Mouse (Mus musculus) spleen, postnatal 10 days (tissue): ENCODE data around the gene Nop2.

Source experiments
- DNase-seq, 2 experiments: peaks; one replicate each; pipeline ENCODE4 v3.0.0; 2021 to 2022; ENCODE audit warnings: low spot score in 2 of 2

Gene Nop2

DNA sequence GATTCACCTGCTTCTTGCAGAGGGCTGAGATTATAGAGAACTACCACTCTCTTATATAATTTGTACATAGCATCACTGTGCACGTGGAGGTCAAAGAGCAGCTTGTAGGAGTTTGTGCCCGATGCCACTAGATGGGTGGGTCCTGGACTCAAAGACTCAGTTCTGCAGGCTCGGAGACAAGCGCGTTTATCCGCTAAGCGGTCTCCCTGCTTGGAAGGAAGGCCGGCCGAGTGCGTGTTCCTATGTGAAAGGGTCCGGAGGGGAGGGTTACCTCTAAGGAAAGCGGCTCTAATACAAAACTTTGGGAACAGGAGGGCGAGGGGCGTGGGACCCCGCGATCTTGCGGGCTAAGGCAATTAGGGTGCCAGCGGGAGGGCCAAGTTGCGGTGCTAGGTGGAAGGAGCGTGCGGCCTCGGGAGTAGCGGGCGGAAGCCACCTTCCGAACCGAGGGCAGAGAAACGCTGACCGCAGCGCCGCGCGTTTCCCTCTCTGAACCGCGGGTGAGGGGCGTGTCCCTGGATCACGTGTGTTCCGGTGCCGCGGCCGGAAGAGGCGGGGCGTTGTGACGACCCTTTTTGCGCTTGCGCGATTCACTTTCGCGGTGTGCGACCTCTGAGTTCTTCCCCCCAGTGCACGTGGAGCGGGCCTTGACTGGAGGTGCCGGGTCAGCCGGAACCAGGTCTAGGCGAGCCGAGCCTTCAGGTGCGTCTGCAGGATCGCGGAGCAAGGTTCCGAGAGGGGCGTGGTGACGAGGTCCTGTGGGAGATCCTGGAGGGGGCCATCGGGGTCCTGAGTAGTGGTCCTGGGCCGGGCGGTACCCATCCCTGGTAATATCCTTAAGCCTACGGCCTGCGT lies at the start of gene Nop2:
TSS of gene Nop2 (plus strand) at position 608 of the 855 bp plus-strand sequence.
- peak; percentile 75 to 93 for DNase-seq

- no peak for DNase-seq
Observed at GRCm38 (mm10) chr6:125082801-125083386, 48.8 kb upstream of the Nop2 start.

DNA sequence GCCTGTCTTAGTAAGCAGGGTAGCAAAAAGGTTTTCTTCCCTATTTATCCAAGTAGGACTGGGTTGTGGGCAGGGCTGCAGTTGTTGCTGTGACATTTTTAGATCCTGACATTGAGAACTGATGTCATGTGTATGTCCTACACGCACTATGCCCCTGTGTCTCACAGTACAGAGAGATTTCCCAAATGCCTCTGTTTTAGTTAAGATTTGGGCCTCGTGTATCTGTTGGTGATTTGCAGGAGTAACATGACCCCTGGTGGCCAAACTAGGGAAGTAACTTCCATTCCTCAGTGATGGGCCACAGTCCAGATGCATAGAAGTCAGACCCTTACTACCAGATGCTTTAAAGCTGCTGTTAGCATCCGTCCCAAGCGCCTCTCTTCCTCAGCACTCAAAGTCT lies 47.3 kb upstream of the Nop2 start:
- peak; percentile 38 to 73 for DNase-seq

DNA sequence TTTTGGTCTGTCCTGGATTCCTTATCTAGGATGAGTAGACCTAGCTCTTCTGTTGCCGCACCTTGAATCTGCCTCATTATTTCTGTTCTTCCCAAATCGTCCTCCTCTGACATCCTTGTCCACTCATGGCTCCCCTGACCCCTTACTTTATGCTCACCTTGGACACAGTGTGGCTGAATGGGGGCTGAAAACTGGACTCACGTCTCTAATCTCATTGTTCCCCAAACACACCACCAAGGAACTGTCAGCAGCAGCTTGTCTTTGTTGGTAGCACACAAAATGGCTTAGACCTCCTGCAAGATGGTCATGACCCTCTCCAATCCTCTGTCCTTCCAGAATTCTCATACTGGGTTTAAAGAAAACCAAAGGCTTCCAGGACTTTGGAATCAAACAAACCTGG lies 43.8 kb upstream of the Nop2 start:
- peak in 1 of 2 experiments; percentile 5 for DNase-seq

DNA sequence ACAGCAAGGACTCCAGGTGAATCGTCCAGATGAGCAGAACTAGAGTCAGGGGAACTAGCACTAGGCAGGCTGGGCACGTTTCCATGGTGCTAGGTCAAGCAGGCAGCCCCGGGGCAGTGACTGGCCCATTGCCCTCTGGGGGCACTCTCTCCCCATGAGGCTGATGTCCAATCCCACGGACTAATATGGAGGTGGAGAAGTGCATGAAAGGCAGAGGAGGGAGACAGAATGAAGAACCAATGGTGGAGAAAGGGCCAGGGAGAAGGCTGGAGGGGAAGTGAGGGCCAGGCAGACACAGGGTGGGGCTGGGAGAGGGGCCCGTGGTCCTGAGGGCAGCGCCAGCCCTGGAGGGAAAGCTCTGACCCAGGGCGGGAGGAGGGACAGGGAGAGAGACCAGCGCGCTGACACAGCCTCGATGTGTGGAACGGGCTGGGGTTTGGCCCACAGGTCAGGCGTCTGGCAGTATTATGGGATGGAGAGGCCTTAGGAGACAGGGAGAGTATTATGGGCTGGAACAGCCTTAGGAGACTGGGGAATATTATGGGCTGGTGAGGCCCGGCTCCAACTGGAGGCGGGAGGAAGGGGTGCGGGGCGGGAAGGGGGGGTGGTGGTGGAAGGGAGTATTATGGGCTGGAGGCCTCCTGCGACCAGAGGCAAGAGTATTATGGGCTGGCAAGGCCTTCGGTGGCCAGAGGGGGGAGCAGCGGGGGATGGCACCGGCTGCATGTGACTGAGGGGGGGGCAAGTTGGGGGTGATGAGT lies 43.0 kb upstream of the Nop2 start:
- peak; percentile 51 to 68 for DNase-seq

- peak; percentile 53 to 78 for DNase-seq
Observed at GRCm38 (mm10) chr6:125089521-125090321, 42.0 kb upstream of the Nop2 start.

DNA sequence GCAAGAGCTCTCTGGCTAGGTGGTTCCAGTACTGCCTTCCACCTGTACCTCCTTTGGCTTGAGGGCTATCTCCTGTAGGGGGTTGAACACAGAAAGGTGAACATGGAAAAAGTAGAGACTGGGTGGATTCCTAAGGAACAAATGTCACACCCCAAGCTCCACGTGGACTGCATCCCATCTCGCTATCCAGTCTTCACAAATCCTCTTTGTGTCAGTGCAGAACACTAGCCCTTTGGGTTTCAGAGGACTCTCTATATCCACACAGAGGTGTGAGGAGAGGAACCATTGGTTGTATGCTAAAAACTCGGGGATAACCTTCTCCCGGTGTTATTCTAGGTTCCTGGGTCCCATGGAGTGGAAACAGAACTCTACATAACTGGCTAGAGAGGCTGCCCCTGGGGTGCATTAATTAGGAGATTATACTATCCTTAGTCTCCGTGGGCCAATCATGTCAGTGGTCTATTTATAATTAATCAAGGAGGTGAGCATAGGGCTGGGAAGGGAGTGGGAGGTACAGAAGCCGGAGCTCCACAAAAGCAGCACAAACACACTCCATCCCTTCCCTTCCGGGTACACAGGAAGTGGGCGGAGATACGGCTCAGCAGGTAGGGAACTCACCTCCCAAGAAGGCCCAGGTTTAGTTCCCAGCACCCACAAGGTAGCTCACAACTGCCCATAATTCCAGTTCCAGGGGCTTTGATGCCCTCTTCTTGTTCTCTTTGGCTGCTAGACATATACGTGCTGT lies 41.2 kb upstream of the Nop2 start:
- DNase-seq = peak in 1 of 2 experiments; percentile 34

GRCm38 (mm10) chr6:125092372-125092771 lies 39.3 kb upstream of the Nop2 start:
- DNase-seq = no peak

DNA sequence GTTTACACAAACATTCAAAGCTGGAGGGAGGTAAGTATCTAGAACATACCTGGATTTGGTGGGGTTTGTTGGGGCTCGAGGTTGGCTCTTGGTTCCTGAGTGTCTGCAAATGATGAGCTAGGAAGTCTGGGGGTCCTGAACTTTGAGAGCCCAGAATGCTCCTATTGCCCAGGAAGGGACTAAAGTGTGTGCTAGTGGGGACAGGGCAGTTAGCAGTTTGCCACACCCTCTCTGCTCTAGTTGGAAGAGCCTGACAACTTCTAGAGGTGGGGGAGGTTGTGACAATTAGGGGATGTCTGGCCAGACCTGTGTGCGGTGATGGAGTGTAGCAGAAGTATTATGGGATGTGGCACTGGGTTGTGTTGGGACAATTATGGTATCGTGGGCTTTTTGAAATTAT lies 36.9 kb upstream of the Nop2 start:
- DNase-seq = no peak

- DNase-seq = peak; percentile 90 to 97
Observed at GRCm38 (mm10) chr6:125095391-125096278, 36.1 kb upstream of the Nop2 start, which contains the start of gene Chd4. Gene Chd4 (plus strand): TSS chr6:125095981.

DNA sequence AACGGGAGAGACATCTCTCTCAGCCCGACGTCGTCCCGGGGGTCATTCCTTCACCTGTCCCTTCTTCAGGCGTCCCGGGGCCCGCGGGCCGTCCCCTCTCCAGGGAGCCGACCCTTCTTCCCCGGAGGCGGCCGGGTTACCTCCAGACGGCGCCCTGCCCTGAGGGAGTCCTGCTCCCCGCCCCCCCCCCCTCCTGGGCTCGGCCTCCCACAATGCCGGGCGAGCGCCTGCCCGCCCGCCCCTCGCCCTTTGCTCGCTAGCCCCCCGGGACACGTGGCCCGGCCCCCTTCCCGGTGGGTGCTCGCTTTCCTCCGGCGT lies 35.5 kb upstream of the Nop2 start:
- no peak for DNase-seq

DNA sequence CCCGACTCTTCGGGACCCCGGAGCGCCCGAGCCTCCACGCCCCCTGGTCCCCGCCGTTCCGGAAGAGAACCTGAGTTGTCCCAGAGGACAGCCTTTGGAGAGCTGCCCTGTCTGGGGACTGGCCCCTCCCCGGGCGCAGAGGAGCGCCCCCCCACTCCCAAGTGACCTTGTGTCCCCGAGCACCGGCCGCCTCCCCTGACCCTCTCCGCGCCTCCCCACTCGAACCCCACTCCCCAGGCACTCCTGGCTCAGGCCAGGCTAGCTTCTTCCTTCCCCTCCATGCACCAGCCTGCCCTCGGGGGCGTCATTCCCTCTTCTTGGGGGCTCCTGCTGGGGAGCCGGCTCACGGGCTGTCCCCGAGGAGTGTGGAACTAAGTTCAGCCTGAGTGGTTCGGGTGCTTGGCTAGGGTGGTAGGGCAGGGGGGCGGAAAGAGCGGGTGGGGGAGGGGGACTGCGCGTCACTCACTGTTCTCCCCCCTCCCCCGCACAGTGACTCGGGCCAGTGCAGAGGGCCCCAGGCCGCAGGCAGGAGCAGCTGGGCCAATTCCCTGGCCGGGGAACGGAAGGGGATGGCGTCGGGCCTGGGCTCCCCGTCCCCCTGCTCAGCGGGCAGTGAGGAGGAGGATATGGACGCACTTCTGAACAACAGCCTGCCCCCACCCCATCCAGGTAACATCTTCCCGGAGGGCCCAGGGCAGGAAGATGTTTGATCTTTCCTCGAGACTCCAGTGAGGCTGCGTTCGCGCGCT lies 34.9 kb upstream of the Nop2 start:
- peak; percentile 71 to 74 for DNase-seq

- no peak for DNase-seq
Observed at GRCm38 (mm10) chr6:125097346-125097689, 34.4 kb upstream of the Nop2 start.

DNA sequence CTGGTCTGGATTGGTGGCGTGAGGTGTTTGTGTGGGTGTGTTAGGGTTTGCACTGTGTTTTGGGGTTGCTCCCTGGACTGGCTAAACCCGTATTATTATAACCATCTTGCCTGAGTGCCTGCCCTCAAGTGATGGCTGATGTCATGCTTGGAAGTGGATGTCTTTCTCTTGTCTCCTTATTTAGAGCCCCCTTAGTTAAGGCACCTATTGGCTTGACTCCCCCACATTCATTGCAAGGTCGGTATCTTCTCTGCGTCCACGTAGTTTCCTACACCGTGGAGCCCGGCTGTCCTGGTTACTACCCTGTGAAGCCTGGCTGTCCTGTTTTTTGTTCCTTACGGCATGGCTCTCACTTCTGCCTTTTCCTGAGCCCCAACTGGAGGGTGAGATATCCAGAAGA lies 33.8 kb upstream of the Nop2 start:
- DNase-seq = no peak

DNA sequence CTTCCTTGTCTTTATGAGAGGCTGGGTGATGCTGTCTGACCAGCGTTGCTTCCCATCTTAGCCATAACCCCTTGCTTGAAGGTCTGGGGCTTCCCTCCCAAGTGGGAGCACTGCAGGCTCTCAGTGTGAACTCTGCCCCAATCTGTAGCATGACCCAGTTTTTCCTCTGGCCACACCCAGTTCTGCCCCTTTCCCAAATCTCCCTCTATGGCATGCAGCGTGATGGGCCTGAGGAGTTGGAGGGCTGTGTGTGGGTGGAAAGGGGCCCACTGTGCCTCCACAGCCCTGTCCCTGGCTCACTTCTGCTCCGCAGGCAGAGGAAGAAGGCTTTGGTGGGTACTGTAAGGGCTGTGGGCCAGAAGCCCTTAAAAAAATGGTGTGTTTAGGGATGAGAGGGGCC lies 33.2 kb upstream of the Nop2 start:
- no peak for DNase-seq

GRCm38 (mm10) chr6:125099421-125099971 lies 32.2 kb upstream of the Nop2 start:
- peak in 1 of 2 experiments; percentile 71 for DNase-seq

DNA sequence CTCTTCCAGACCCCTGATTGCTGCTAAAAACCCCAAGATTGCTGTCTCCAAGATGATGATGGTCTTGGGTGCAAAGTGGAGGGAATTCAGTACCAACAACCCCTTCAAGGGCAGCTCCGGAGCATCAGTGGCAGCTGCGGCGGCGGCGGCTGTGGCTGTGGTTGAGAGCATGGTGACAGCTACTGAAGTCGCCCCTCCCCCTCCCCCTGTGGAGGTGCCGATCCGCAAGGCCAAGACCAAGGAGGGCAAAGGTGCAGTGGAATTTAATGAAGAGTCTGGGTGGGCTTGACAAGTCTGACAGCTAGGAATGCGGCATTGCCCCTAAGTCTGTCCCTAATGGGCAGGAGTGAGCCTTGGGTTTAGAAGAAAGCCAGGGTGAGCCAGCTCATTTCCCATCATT lies 30.3 kb upstream of the Nop2 start:
- no peak for DNase-seq

DNA sequence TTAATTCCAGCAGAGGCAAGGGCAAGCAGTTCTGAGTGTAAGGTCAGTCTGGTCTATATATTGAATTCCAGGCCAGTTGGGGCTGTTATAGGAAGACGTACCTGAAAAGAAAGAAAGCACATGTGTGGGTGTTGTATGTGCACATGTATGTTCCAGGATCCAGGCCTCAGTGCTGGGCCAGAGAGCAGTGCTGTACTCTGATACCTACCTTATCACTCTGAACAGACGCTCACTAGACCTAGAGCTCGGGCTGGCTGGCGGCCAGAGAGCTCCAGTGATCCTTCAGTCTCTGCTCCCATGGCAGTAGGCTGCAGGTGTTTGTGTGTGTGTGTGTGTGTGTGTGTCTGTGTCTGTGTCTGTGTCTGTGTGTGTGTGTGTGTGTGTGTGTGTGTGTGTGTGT lies 27.5 kb upstream of the Nop2 start:
- DNase-seq = peak; percentile 73 to 90

- no peak for DNase-seq
Observed at GRCm38 (mm10) chr6:125107705-125108104, 24.0 kb upstream of the Nop2 start.
